Comparison of ENCODE assay signal across 29 mouse cellular contexts in genomic region chr14:98747159-98747775, GRCm38 (mm10).
DNase-seq lines count a peak whose midpoint lies in the region; ATAC-seq and TF ChIP-seq lines count a peak whose summit lies in the region.
"Had no signal": no experiment of that assay in that cellular context is flagged by ENCODE, and none has a peak within 500 bp of the region (broad histone marks: within the 10 kb centered on the region; RNA-seq: fewer than 3 reads in every experiment).

No protein-coding gene starts in this region.

- peak overlapping the region; percentile 34; the same call in 1 of the 2 replicates for H3K4me2 ChIP-seq in kidney, postnatal 0 days (ENCODE audit: low read length)
- H3K4me2 ChIP-seq in limb, embryonic 13.5 days (replicated peaks), result peak overlapping the region; percentile 44; the same call in 1 of the 2 replicates
- no peak overlapping the region for H3K4me2 ChIP-seq in forebrain, embryonic 15.5 days (replicated peaks)
- H3K4me2 ChIP-seq: heart, embryonic 15.5 days; liver, embryonic 15.5 days; lung, embryonic 14.5 days; midbrain, embryonic 11.5 days; neural tube, embryonic 12.5 days had no signal

- 33% methylated on average over 16 of the region's 16 CpGs for WGBS in kidney, postnatal 0 days
- 31% methylated on average over 16 of the region's 16 CpGs for WGBS in limb, embryonic 13.5 days
- 89% methylated on average over 16 of the region's 16 CpGs for WGBS in forebrain, embryonic 15.5 days

- H3K4me1 ChIP-seq in kidney, postnatal 0 days (replicated peaks; ENCODE audit: insufficient read depth, low read length), result no peaks in the 10 kb centered on the region
- H3K4me1 ChIP-seq in limb, embryonic 13.5 days, result peaks cover 6% of the 10 kb centered on the region; the same call in 1 of the 2 replicates
- no peaks in the 10 kb centered on the region for H3K4me1 ChIP-seq in forebrain, embryonic 15.5 days
- H3K4me1 ChIP-seq: heart, embryonic 10.5 days; heart, embryonic 15.5 days; liver, embryonic 15.5 days; neural tube, embryonic 12.5 days had no signal

- ATAC-seq in kidney, postnatal 0 days (replicated peaks; ENCODE audit: low FRiP score, low read depth), result no peak
- no peak for ATAC-seq in limb, embryonic 13.5 days (ENCODE audit: low FRiP score, low read depth)
- no peak for ATAC-seq in forebrain, embryonic 15.5 days (replicated peaks)
- ATAC-seq: hindbrain, embryonic 16.5 days had no signal

- no peak overlapping the region for H3K4me3 ChIP-seq in kidney, postnatal 0 days (replicated peaks; ENCODE audit: low read depth, low read length)
- no peak overlapping the region for H3K4me3 ChIP-seq in limb, embryonic 13.5 days
- H3K4me3 ChIP-seq in forebrain, embryonic 15.5 days, result no peak overlapping the region
- H3K4me3 ChIP-seq: erythroblast, embryonic 14.5 days; heart, embryonic 10.5 days; heart, embryonic 15.5 days; layer of hippocampus, adult 2 months; liver, embryonic 15.5 days; myocyte; neural tube, embryonic 12.5 days had no signal

- H3K9ac ChIP-seq in kidney, postnatal 0 days (ENCODE audit: low read depth, low read length), result no peak overlapping the region
- no peak overlapping the region for H3K9ac ChIP-seq in limb, embryonic 13.5 days
- no peak overlapping the region for H3K9ac ChIP-seq in forebrain, embryonic 15.5 days (replicated peaks)
- H3K9ac ChIP-seq: heart, embryonic 15.5 days; liver, embryonic 15.5 days; lung, embryonic 14.5 days; neural tube, embryonic 12.5 days had no signal

- no peaks in the 10 kb centered on the region for H3K36me3 ChIP-seq in kidney, postnatal 0 days (ENCODE audit: insufficient read depth, low read length)
- no peaks in the 10 kb centered on the region for H3K36me3 ChIP-seq in limb, embryonic 13.5 days
- no peaks in the 10 kb centered on the region for H3K36me3 ChIP-seq in forebrain, embryonic 15.5 days
- H3K36me3 ChIP-seq: heart, embryonic 10.5 days; heart, embryonic 15.5 days; liver, embryonic 15.5 days; neural tube, embryonic 12.5 days had no signal

- peak; percentile 15 for DNase-seq in embryo, embryonic 10 days (ENCODE audit: low spot score)
- DNase-seq in embryo, embryonic 9.5 days (ENCODE audit: extremely low spot score), result no peak
- no peak for DNase-seq in kidney, postnatal 0 days (ENCODE audit: low spot score)
- DNase-seq in kidney, postnatal 25 days, result no peak
- peak; percentile 20 for DNase-seq in hindlimb bud, embryonic 11.5 days (ENCODE audit: extremely low spot score, low read depth, low spot score)
- no peak for DNase-seq in heart, postnatal 4 days
- DNase-seq: adrenal gland, adult 8-10 months; cerebellum, adult 2 months; cerebellum, postnatal 14 days; gastrocnemius, postnatal 14 days; kidney, adult 2 months; layer of hippocampus, postnatal 36 days; left cerebral cortex, postnatal 4 days; lung, embryonic 14.5 days; lung, postnatal 14 days; right cerebral cortex, adult 18-20 months; spleen, adult 18-20 months had no signal

- TF ChIP-seq CTCF in kidney, postnatal 0 days (IDR thresholded peaks at IDR 0.05; ENCODE audit: low read depth), result no peak

- no peaks in the 10 kb centered on the region for H3K27me3 ChIP-seq in kidney, postnatal 0 days (ENCODE audit: insufficient read depth, low read length)
- no peaks in the 10 kb centered on the region for H3K27me3 ChIP-seq in limb, embryonic 13.5 days
- H3K27me3 ChIP-seq in forebrain, embryonic 15.5 days, result no peaks in the 10 kb centered on the region
- H3K27me3 ChIP-seq: CH12.LX; heart, embryonic 15.5 days; liver, embryonic 15.5 days; neural tube, embryonic 12.5 days had no signal

- H3K27ac ChIP-seq in kidney, postnatal 0 days, result no peak overlapping the region
- H3K27ac ChIP-seq in limb, embryonic 13.5 days, result no peak overlapping the region
- no peak overlapping the region for H3K27ac ChIP-seq in forebrain, embryonic 15.5 days (replicated peaks)
- H3K27ac ChIP-seq: heart, embryonic 10.5 days; heart, embryonic 15.5 days; layer of hippocampus, adult 2 months; liver, embryonic 15.5 days; neural tube, embryonic 12.5 days had no signal

- no peaks in the 10 kb centered on the region for H3K9me3 ChIP-seq in kidney, postnatal 0 days (replicated peaks; ENCODE audit: low read length)
- H3K9me3 ChIP-seq in limb, embryonic 13.5 days, result no peaks in the 10 kb centered on the region
- no peaks in the 10 kb centered on the region for H3K9me3 ChIP-seq in forebrain, embryonic 15.5 days
- H3K9me3 ChIP-seq: heart, embryonic 10.5 days; heart, embryonic 15.5 days; liver, embryonic 15.5 days; neural tube, embryonic 12.5 days had no signal

Comparison
In these comparisons a context has a peak if more than half of its experiments do, and no peak if none do; other contexts are left out.
1. DNase-seq: peak in embryo, embryonic 10 days (single experiment) and hindlimb bud, embryonic 11.5 days (single experiment); none in embryo, embryonic 9.5 days (single experiment), kidney, postnatal 0 days (single experiment), kidney, postnatal 25 days (0 of 2) and heart, postnatal 4 days (single experiment).